Mouse (Mus musculus) urinary bladder, adult 18-20 months (tissue): ENCODE results near the gene Gzmd.
"Not testable (repeated sequence)": the region's sequence is repeated elsewhere in the genome, so short reads cannot be mapped to it uniquely, and the experiment has no call there.

ENCODE experiments used
- DNase-seq, 2 experiments: peaks; one replicate each; pipeline ENCODE4 v3.0.0; 2022; ENCODE audit warnings: low spot score in 2 of 2, mixed read lengths in 2 of 2

Gene Gzmd

DNA sequence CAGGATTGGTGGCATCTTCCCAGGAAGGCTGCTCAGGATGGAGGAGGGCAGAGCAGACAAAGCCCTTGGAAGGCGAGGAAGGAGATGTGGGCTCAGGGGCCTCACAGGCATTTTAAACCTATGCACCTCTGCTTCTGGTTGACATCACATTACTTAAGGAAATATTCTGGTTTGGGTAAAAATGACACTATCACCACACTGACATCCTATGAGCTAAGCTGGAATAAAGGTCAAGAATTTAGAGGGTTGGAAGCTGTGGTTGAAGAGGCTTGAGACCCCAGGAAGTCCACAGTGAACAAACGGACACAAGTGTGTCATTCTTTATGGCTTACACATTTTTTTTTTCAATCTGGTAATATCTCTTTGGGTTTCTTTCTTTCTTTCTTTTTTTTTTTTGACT, at the start of gene Gzmd:
TSS of gene Gzmd (minus strand) at position 101 of the 400 bp plus-strand sequence.
- DNase-seq = not testable (repeated sequence)

DNA sequence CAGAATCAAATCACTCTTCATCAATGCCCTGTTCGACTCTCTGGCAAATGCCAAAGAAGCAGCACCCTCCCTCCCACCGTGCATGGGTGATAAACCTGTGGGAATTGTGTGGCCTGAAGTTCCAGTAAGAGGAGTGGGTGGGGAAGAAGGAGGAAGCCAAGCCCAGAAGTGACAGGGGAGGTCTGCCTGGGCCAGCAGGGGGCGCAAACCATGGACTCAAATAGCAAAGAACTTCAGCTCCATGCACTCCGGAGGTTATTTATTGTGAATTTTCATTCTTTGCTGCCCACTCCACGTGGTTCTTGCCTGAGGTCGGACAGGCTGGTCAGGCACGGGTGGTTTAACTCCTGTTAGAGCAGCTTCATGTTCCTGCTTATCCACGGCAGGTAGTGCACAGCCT, 45.2 kb upstream of the Gzmd start:
- DNase-seq = peak in 1 of 2 experiments; percentile 25

GRCm38 (mm10) chr14:56174499-56174898, 42.1 kb upstream of the Gzmd start, which contains the start of gene Gzmn:
TSS of gene Gzmn (minus strand) at chr14:56174599.
- no peak for DNase-seq

DNA sequence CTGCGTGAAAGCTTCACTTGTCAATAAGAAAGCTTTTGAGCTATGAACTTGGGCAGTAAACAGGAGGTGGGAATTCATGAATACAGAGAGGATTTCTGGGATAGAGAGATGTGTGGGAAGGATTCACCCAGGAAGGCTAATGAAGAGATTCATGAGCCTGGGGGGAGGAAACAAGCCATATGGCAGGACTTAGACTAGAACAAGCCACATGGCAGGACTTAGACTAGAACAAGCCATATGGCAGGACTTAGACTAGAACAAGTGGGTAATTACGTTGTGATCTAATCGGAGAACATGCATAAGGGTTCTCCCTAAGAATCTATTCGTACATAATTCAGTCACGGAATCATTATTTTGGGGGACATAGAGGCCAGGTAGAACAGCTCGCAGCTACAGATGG, 41.0 kb upstream of the Gzmd start:
- no peak for DNase-seq

DNA sequence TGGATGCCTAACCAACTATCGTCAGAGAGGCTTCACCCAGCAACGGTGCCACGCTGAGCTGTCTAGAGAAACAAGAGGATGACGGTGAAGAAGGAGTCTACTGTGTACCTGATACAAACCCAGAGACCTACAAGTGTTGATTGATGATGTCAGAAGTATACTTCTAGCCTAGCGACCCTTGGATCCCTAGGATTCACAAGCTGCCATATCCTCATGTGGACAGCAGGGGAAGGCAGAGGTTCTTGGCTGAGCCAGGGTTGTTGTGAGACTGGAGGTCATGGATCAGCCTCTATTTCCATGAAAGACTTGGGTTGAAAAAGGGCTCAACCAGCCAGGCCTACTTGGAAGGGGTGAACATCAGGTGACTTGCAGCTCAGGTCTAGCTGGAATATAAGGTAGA, 40.3 kb upstream of the Gzmd start:
- DNase-seq = no peak

DNA sequence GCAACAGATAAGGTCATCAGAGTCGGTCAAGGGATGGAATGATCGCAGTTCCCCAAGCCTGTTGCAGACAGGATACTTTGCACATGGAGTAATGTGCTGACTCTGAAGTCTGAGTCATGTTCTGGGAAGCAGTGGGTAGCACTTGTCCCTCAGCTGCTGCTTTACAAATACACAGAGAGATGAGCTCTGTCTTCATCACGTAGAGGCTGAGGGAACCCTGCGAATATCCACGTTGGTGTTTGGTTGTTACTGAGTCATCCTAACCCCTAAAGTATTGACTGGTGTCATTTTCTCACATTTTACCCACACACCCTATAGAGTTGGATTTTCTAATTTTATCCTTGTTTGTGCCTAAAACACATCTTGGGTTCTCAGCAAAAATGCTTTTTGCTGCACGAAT, 35.6 kb upstream of the Gzmd start:
- no peak for DNase-seq

DNA sequence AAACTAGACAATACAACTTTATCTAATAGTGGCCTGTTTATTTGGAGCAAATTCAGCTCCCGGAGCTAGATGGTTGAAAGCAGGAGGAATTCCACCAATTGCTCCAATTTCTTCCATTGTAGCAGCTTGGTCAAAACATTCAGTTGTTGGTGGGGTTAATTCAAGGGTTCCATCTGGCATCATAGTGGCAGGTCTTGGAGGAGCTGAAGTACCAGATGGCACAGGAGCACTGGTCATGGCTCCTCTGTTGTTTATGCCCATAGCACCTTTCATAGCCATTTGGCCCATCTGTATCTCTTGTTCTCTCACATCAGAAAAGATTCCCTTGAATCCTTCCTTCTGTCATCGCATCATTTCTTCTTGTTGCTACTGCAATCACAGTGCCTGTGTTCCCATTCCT, 29.7 kb upstream of the Gzmd start:
- no peak for DNase-seq

GRCm38 (mm10) chr14:56159479-56159878, 27.1 kb upstream of the Gzmd start, which contains the start of gene Gzmg:
TSS of gene Gzmg (minus strand) at chr14:56159579.
- DNase-seq = not testable (repeated sequence)

- DNase-seq = no peak
These were observed 22.9 kb upstream of the Gzmd start for GRCm38 (mm10) chr14:56155340-56155739.

- DNase-seq = not testable (repeated sequence)
These were observed 1.3 kb upstream of the Gzmd start for GRCm38 (mm10) chr14:56133675-56134074.

- no peak for DNase-seq
These were observed 4.1 kb downstream of the Gzmd start for GRCm38 (mm10) chr14:56128341-56128740.

DNA sequence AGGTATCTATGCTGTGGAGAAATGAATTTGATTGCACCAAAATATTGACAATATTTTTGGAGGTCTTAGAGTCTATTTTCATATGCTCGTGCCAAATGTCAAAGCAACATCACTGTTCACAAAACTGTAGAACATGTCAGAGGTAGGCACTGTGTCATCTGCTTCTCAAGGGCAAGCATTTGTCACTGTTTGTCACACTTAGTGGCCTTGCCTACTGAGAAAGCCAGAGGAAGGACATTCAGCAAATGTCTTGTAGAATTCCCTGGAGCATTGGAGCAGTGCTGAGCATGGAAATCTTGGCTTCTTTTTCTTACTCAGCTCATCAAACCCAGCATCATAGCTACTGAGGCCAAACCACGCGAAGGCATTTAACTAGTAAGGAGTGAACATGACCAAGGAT, 8.9 kb downstream of the Gzmd start:
- no peak for DNase-seq

DNA sequence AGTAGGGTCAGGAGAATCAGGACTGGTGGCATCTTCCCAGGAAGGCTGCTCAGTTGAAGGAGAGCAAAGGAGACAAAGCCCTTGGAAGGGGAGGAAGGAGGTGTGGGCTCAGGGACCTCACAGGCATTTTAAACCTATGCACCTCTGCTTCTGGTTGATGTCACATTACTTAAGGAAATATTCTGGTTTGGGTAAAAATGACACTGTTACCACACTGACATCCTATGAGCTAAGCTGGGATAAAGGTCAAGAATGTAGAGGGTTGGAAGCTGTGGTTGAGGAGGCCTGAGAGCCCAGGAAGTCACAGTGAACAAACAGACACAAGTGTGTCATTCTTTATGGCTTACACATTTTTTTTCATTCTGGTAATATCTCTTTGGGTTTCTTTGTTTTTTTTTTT, 11.9 kb downstream of the Gzmd start, which contains the start of gene Gzme:
TSS of gene Gzme (minus strand) at position 101 of the 400 bp plus-strand sequence.
- no peak for DNase-seq

GRCm38 (mm10) chr14:56115531-56116310, 16.7 kb downstream of the Gzmd start:
- DNase-seq = not testable (repeated sequence)

DNA sequence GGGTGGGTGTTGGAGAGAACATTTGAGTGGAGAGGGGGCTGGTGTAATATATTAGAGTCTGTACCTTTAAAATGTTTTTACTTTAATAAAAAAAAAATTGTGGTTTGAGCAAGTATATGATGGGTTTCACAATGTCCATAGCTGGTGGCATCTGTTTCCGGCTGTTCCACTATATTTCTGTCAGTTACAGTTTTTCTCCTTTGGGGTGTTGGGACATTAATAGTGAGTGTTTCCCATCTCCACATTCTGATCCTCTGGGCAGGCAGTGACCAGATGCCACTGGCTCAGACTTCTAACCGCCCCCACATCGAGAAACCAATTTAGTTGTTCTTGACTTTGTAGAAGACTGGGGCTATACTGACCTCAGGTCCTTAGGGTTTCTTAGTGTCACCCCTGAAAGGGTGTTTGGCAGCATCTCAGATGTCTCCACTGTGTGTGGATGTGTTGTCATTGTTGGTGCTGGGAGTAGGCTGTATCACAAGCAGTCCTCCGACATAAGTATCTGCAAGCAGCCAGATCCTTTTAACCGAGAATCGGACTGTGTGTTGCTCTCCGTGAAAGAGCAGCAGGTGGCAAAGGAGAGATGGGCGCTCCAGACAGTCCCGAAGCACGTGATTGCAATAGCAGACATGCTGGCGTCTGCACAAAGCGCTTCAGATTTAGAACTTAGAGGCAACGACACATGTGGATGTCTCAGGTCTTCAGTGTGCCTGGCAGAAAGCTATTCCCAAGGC, 26.8 kb downstream of the Gzmd start:
- no peak for DNase-seq

DNA sequence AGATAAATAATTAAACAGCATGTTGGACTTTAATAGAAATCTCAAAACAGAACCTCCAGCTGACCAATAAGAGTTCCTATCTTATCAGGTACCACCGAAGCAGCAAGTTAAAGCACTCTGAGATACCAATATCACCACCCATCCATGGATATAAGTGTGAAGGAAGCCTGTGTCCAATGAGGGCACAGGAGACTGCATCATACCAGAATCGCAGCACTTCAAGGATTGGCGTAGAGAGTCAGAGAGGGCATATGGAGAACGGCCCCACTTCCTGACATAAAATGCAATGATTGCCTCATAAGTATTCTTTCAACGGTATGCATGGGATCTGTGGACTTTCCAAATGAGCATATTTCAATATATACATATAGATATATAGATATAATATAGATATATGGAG, 27.4 kb downstream of the Gzmd start:
- no peak for DNase-seq

- DNase-seq = no peak
These were observed 29.0 kb downstream of the Gzmd start for GRCm38 (mm10) chr14:56103452-56103851.

- no peak for DNase-seq
These were observed 30.0 kb downstream of the Gzmd start, which contains the start of gene Ctsg for GRCm38 (mm10) chr14:56102386-56102785. TSS of gene Ctsg (minus strand) at chr14:56102574.

DNA sequence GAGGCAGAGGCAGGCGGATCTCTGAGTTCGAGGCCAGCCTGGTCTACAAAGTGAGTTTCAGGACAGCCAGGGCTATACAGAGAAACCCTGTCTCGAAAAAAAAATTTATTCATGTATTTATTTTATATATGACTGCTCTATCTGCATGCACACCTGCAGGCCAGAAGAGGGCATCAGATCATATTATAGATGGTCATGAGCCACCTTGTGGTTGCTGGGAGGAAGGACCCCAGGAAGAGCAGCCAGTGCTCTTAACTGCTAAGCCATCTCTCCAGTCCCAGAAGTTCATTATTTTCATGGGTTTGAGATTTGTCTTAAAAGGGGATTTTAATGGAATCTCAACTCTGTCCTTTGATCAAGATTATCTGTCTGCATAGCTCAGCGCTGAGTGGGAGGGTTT, 33.5 kb downstream of the Gzmd start:
- no peak for DNase-seq

DNA sequence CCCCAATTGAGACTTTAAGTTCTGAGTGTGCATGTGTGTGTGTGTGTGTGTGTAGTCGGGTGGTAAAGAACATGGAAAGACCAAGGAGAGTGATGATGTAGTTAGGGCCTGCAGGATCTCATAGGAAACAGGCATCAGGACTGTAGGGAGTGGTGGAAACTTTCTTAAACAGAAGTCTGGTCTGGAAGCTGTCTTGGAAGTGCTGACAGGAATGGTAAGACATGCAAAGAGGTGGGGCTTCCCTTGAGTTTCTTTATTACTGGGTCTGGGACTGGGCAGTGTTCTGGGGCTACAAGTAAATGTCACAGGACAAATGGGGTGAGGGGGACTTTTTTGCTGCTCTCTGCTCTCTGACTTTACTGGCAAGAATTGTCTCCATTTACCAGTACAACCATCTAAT, 34.8 kb downstream of the Gzmd start:
- no peak for DNase-seq

DNA sequence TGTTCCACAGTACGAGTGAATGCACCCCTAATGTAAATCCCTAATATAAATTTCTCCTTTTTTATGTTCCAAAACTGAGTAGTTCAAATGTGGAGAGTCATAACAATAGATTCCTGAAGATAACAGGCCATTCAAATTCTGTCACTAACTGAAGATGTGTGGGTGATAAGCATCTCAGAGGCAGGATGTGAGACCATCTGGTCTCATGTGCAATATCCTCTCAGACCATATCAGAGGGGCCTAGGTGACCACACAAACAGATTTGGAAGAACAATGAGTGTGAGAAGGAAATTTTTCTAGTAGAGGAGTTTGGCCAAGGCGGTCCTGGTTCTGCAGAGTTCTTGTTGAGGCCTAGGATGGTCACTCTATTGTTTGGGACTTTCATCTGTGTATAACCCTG, 39.1 kb downstream of the Gzmd start:
- DNase-seq = no peak

DNA sequence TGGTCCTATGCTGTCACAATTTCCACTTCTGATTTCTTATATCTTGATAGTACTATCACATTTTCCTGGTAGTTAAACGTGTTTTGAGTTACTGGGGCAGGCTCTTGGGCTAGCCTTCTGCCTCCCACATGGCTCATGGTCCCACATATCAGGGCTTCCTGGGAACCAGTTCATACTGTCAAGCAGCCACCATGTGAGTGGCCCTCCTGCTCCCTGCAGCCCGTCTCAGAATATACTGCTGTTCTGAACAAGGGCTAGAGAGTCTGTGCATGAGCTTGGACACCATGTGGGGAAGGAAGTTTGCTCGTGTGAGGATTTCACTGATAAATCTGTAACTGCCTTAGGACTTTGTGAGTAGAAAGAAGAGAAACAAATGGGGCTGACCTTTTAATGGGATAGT, 45.7 kb downstream of the Gzmd start:
- DNase-seq = no peak

DNA sequence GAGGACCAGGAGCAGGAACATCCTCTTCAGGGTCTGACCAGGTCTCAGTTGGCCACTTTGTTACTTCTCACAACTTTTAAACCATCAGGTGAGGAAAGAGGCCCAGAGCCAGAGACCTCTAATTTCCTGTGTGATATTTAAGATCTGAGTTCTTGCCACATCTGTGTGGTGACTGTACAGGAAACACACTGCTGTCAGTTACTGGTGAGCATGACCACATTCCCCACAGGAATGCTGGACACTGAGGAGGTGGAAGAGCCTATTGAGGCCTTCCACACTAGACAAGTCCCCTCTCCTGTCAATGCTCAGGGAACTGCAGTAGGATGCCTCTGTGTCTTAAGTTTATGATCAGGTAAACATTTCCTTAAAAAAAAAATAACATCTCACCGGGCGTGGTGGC, 47.2 kb downstream of the Gzmd start, which contains the start of gene Mcpt8:
TSS of gene Mcpt8 (minus strand) at position 107 of the 400 bp plus-strand sequence.
- DNase-seq = no peak
